Mouse (Mus musculus): ENCODE data around the gene Oprm1. TPM values are rescaled to one million over a fixed set of nuclear protein-coding genes. Genes with fewer than 3 reads are reported as not detected.

The Oprm1 gene
- polyA plus RNA-seq, 1 experiment from 2014 or later = 0.04 TPM

GRCm38 (mm10) chr10:6956357-6956756 lies 198.1 kb downstream of the Oprm1 start:
- Histone ChIP-seq H3K27me3 (ENCODE audit: insufficient read depth, low read length) (no peaks in the 10 kb centered on the region), H3K9me3 (replicated peaks; ENCODE audit: low read length) (no peaks in the 10 kb centered on the region), H3K36me3 (ENCODE audit: insufficient read depth, low read length) (no peaks in the 10 kb centered on the region), H3K4me3 (replicated peaks; ENCODE audit: low read depth, low read length) (no peak overlapping the region), H3K9ac (ENCODE audit: low read depth, low read length) (no peak overlapping the region), H3K4me1 (replicated peaks; ENCODE audit: insufficient read depth, low read length) (no peaks in the 10 kb centered on the region), H3K4me2 (ENCODE audit: low read length) (no peak overlapping the region), H3K27ac (no peak overlapping the region)
- TF ChIP-seq CTCF (IDR thresholded peaks at IDR 0.05; ENCODE audit: low read depth) = no peak
- no peak for ATAC-seq (replicated peaks; ENCODE audit: low FRiP score, low read depth)
- DNase-seq (ENCODE audit: low spot score) = no peak
- WGBS = 85% methylated on average over 2 of the region's 2 CpGs

- no peaks in the 10 kb centered on the region for H3K36me3 ChIP-seq (ENCODE audit: insufficient read depth, low read length)
- no peak for ATAC-seq (replicated peaks; ENCODE audit: low FRiP score, low read depth)
- no peak for DNase-seq (ENCODE audit: low spot score)
- H3K9ac ChIP-seq (ENCODE audit: low read depth, low read length) = no peak overlapping the region
- no peak overlapping the region for H3K4me3 ChIP-seq (replicated peaks; ENCODE audit: low read depth, low read length)
- no peak overlapping the region for H3K27ac ChIP-seq
- no peak overlapping the region for H3K4me2 ChIP-seq (ENCODE audit: low read length)
- H3K27me3 ChIP-seq (ENCODE audit: insufficient read depth, low read length) = no peaks in the 10 kb centered on the region
- no peaks in the 10 kb centered on the region for H3K9me3 ChIP-seq (replicated peaks; ENCODE audit: low read length)
- no peak for TF ChIP-seq CTCF (IDR thresholded peaks at IDR 0.05; ENCODE audit: low read depth)
- H3K4me1 ChIP-seq (replicated peaks; ENCODE audit: insufficient read depth, low read length) = no peaks in the 10 kb centered on the region
- 80% methylated on average over 5 of the region's 5 CpGs for WGBS
These were observed 200.5 kb downstream of the Oprm1 start for GRCm38 (mm10) chr10:6958791-6959190.

- no peaks in the 10 kb centered on the region for H3K36me3 ChIP-seq (ENCODE audit: insufficient read depth, low read length)
- ATAC-seq (replicated peaks; ENCODE audit: low FRiP score, low read depth) (no peak), DNase-seq (ENCODE audit: low spot score) (no peak)
- WGBS = 89% methylated on average over 8 of the region's 8 CpGs
- no peak overlapping the region for H3K9ac ChIP-seq (ENCODE audit: low read depth, low read length)
- no peak overlapping the region for H3K27ac ChIP-seq
- H3K9me3 ChIP-seq (replicated peaks; ENCODE audit: low read length) = no peaks in the 10 kb centered on the region
- no peaks in the 10 kb centered on the region for H3K27me3 ChIP-seq (ENCODE audit: insufficient read depth, low read length)
- H3K4me1 ChIP-seq (replicated peaks; ENCODE audit: insufficient read depth, low read length) = no peaks in the 10 kb centered on the region
- H3K4me3 ChIP-seq (replicated peaks; ENCODE audit: low read depth, low read length) = no peak overlapping the region
- no peak for TF ChIP-seq CTCF (IDR thresholded peaks at IDR 0.05; ENCODE audit: low read depth)
- H3K4me2 ChIP-seq (ENCODE audit: low read length) = no peak overlapping the region
These were observed 209.4 kb downstream of the Oprm1 start for GRCm38 (mm10) chr10:6967588-6968242.

DNA sequence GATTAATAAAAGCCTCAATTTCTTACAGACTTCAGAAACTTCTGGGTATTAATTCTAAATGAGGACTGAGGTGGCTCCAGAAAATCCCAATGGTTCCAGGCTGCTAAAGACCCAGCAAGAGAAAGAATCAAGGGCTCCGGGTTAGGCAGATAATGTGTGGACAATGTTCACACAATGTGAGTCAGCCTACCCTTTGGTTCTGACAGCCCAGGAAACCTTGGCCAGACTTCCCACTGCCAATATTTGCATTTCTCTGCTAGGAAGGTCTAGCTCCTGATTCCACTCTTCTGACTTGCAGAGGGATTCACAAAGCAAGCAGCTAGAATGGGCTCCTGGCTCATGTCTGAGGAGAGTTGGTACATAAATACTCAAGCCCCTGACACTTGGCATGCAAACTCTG lies 210.0 kb downstream of the Oprm1 start:
- ATAC-seq (replicated peaks; ENCODE audit: low FRiP score, low read depth) (no peak), DNase-seq (ENCODE audit: low spot score) (no peak)
- no peak overlapping the region for H3K4me2 ChIP-seq (ENCODE audit: low read length)
- H3K36me3 ChIP-seq (ENCODE audit: insufficient read depth, low read length) = no peaks in the 10 kb centered on the region
- no peak overlapping the region for H3K4me3 ChIP-seq (replicated peaks; ENCODE audit: low read depth, low read length)
- H3K4me1 ChIP-seq (replicated peaks; ENCODE audit: insufficient read depth, low read length) = no peaks in the 10 kb centered on the region
- 92% methylated on average over 1 of the region's 1 CpGs for WGBS
- H3K9ac ChIP-seq (ENCODE audit: low read depth, low read length) = no peak overlapping the region
- no peaks in the 10 kb centered on the region for H3K27me3 ChIP-seq (ENCODE audit: insufficient read depth, low read length)
- H3K9me3 ChIP-seq (replicated peaks; ENCODE audit: low read length) = no peaks in the 10 kb centered on the region
- no peak for TF ChIP-seq CTCF (IDR thresholded peaks at IDR 0.05; ENCODE audit: low read depth)
- H3K27ac ChIP-seq = no peak overlapping the region

- no peak for TF ChIP-seq CTCF (IDR thresholded peaks at IDR 0.05; ENCODE audit: low read depth)
- 75% methylated on average over 2 of the region's 2 CpGs for WGBS
- DNase-seq (ENCODE audit: low spot score) (no peak), ATAC-seq (replicated peaks; ENCODE audit: low FRiP score, low read depth) (no peak)
- H3K4me3 ChIP-seq (replicated peaks; ENCODE audit: low read depth, low read length) = no peak overlapping the region
- H3K27ac ChIP-seq = no peak overlapping the region
- no peaks in the 10 kb centered on the region for H3K4me1 ChIP-seq (replicated peaks; ENCODE audit: insufficient read depth, low read length)
- no peaks in the 10 kb centered on the region for H3K9me3 ChIP-seq (replicated peaks; ENCODE audit: low read length)
- no peak overlapping the region for H3K4me2 ChIP-seq (ENCODE audit: low read length)
- H3K36me3 ChIP-seq (ENCODE audit: insufficient read depth, low read length) = no peaks in the 10 kb centered on the region
- no peak overlapping the region for H3K9ac ChIP-seq (ENCODE audit: low read depth, low read length)
- no peaks in the 10 kb centered on the region for H3K27me3 ChIP-seq (ENCODE audit: insufficient read depth, low read length)
These were observed 219.5 kb downstream of the Oprm1 start for GRCm38 (mm10) chr10:6977843-6978242.

GRCm38 (mm10) chr10:6978733-6979132 lies 220.4 kb downstream of the Oprm1 start:
- Histone ChIP-seq H3K27me3 (ENCODE audit: insufficient read depth, low read length) (no peaks in the 10 kb centered on the region), H3K4me2 (ENCODE audit: low read length) (no peak overlapping the region), H3K4me3 (replicated peaks; ENCODE audit: low read depth, low read length) (no peak overlapping the region), H3K36me3 (ENCODE audit: insufficient read depth, low read length) (no peaks in the 10 kb centered on the region), H3K27ac (no peak overlapping the region), H3K9ac (ENCODE audit: low read depth, low read length) (no peak overlapping the region), H3K9me3 (replicated peaks; ENCODE audit: low read length) (no peaks in the 10 kb centered on the region), H3K4me1 (replicated peaks; ENCODE audit: insufficient read depth, low read length) (no peaks in the 10 kb centered on the region)
- no peak for TF ChIP-seq CTCF (IDR thresholded peaks at IDR 0.05; ENCODE audit: low read depth)
- DNase-seq (ENCODE audit: low spot score) (no peak), ATAC-seq (replicated peaks; ENCODE audit: low FRiP score, low read depth) (no peak)
- WGBS = 94% methylated on average over 1 of the region's 1 CpGs

DNA sequence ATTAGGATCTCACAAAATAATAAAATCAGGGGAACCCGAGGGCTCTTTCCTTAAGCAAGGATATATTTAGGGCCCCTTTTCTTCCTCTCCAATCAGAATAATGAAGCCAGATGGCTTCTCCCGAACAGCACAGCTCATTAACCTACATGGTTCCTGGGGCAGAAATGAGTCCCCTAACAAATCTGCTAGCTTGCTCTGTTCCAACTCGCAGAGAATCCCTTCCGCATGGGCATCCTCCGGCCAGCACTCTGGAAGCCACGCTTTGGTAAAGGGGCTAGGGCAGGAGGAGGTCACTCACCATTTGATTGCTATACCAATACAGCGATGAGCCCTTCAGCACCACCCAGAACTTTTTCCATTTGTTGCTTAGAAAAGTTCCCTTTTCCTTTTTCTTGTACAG lies 220.9 kb downstream of the Oprm1 start:
- Histone ChIP-seq H3K4me2 (ENCODE audit: low read length) (no peak overlapping the region), H3K4me3 (replicated peaks; ENCODE audit: low read depth, low read length) (no peak overlapping the region), H3K27me3 (ENCODE audit: insufficient read depth, low read length) (no peaks in the 10 kb centered on the region), H3K36me3 (ENCODE audit: insufficient read depth, low read length) (no peaks in the 10 kb centered on the region), H3K9ac (ENCODE audit: low read depth, low read length) (no peak overlapping the region), H3K27ac (no peak overlapping the region), H3K4me1 (replicated peaks; ENCODE audit: insufficient read depth, low read length) (no peaks in the 10 kb centered on the region), H3K9me3 (replicated peaks; ENCODE audit: low read length) (no peaks in the 10 kb centered on the region)
- 55% methylated on average over 7 of the region's 7 CpGs for WGBS
- no peak for TF ChIP-seq CTCF (IDR thresholded peaks at IDR 0.05; ENCODE audit: low read depth)
- ATAC-seq (replicated peaks; ENCODE audit: low FRiP score, low read depth) (no peak), DNase-seq (ENCODE audit: low spot score) (no peak)

All from kidney, postnatal 0 days (tissue).